Mouse (Mus musculus) kidney, adult 18-20 months (tissue): Measurements from ENCODE around the gene Gatm.

Experiments used
- DNase-seq: peaks from one replicate; pipeline ENCODE4 v3.0.0; 2021

Gene Gatm

GRCm38 (mm10) chr2:122610746-122611653, at the start of gene Gatm:
Gene Gatm, minus strand, starts transcription at chr2:122611303.
- DNase-seq: peak; percentile 79

- DNase-seq: no peak
These were observed 48.7 kb upstream of the Gatm start for GRCm38 (mm10) chr2:122659825-122660224.

GRCm38 (mm10) chr2:122657707-122658524, 46.8 kb upstream of the Gatm start:
- DNase-seq: no peak

- no peak for DNase-seq
These were observed 45.7 kb upstream of the Gatm start for GRCm38 (mm10) chr2:122656767-122657166.

GRCm38 (mm10) chr2:122656052-122656451, 44.9 kb upstream of the Gatm start:
- DNase-seq: no peak

- peak; percentile 27 for DNase-seq
These were observed 41.3 kb upstream of the Gatm start for GRCm38 (mm10) chr2:122652096-122653084.

- DNase-seq: no peak
These were observed 27.6 kb upstream of the Gatm start for GRCm38 (mm10) chr2:122638673-122639072.

GRCm38 (mm10) chr2:122638029-122638428, 26.9 kb upstream of the Gatm start:
- DNase-seq: no peak

- DNase-seq: peak; percentile 79
These were observed 26.5 kb upstream of the Gatm start for GRCm38 (mm10) chr2:122637526-122637997.

GRCm38 (mm10) chr2:122636686-122637085, 25.6 kb upstream of the Gatm start, which contains the start of gene AA467197:
Gene AA467197, plus strand, starts transcription at chr2:122636986.
- DNase-seq: no peak

GRCm38 (mm10) chr2:122631226-122631801, 20.2 kb upstream of the Gatm start:
- peak; percentile 74 for DNase-seq

GRCm38 (mm10) chr2:122630465-122631225, 19.5 kb upstream of the Gatm start:
- peak; percentile 88 for DNase-seq

- no peak for DNase-seq
These were observed 18.8 kb upstream of the Gatm start for GRCm38 (mm10) chr2:122629871-122630270.

- DNase-seq: peak; percentile 75
These were observed 17.9 kb upstream of the Gatm start for GRCm38 (mm10) chr2:122628976-122629375.

- DNase-seq: no peak
These were observed 14.8 kb upstream of the Gatm start for GRCm38 (mm10) chr2:122625930-122626329.

GRCm38 (mm10) chr2:122621337-122622110, 10.4 kb upstream of the Gatm start:
- no peak for DNase-seq

GRCm38 (mm10) chr2:122618719-122619118, 7.6 kb upstream of the Gatm start:
- no peak for DNase-seq

- DNase-seq: no peak
These were observed 6.7 kb upstream of the Gatm start for GRCm38 (mm10) chr2:122617792-122618191.

GRCm38 (mm10) chr2:122616237-122616636, 5.1 kb upstream of the Gatm start:
- no peak for DNase-seq

GRCm38 (mm10) chr2:122611654-122611973, 511 bp upstream of the Gatm start:
- DNase-seq: no peak
